Mouse (Mus musculus) R1 (cell line): ENCODE results near the gene Gm11567.
"Not testable (repeated sequence)": the region's sequence is repeated elsewhere in the genome, so short reads cannot be mapped to it uniquely, and the experiment has no call there.

Source experiments
- DNase-seq: peaks from one replicate; pipeline ENCODE4 v3.0.0-alpha.2; 2018; ENCODE audit warnings: low read depth, low spot score

Gene Gm11567

GRCm38 (mm10) chr11:99878887-99879286, at the start of gene Gm11567:
TSS of gene Gm11567 (plus strand) at chr11:99879187.
- DNase-seq, result not testable (repeated sequence)

- no peak for DNase-seq
These were observed 41.0 kb upstream of the Gm11567 start, which contains the start of gene 2300003K06Rik for GRCm38 (mm10) chr11:99837966-99838365. TSS of gene 2300003K06Rik (minus strand) at chr11:99838066.

GRCm38 (mm10) chr11:99842185-99842584, 36.8 kb upstream of the Gm11567 start:
- no peak for DNase-seq

- DNase-seq, result no peak
These were observed 32.2 kb upstream of the Gm11567 start for GRCm38 (mm10) chr11:99846746-99847145.

GRCm38 (mm10) chr11:99851508-99851907, 27.5 kb upstream of the Gm11567 start, which contains the start of gene Krtap4-16:
TSS of gene Krtap4-16 (minus strand) at chr11:99851608.
- DNase-seq, result no peak

- peak; percentile 25 for DNase-seq
These were observed 24.9 kb upstream of the Gm11567 start for GRCm38 (mm10) chr11:99854121-99854520.

GRCm38 (mm10) chr11:99857617-99858016, 21.4 kb upstream of the Gm11567 start, which contains the start of gene Gm11568:
TSS of gene Gm11568 (plus strand) at chr11:99857917.
- no peak for DNase-seq

GRCm38 (mm10) chr11:99858761-99859160, 20.2 kb upstream of the Gm11567 start:
- no peak for DNase-seq

GRCm38 (mm10) chr11:99864176-99864575, 14.8 kb upstream of the Gm11567 start, which contains the start of gene Gm11559:
TSS of gene Gm11559 (plus strand) at chr11:99864476.
- not testable (repeated sequence) for DNase-seq

GRCm38 (mm10) chr11:99873089-99873488, 5.9 kb upstream of the Gm11567 start, which contains the start of gene Krtap9-1:
TSS of gene Krtap9-1 (plus strand) at chr11:99873389.
- not testable (repeated sequence) for DNase-seq

- no peak for DNase-seq
These were observed 28.6 kb downstream of the Gm11567 start, which contains the start of gene Krtap31-1 for GRCm38 (mm10) chr11:99907620-99908019. TSS of gene Krtap31-1 (plus strand) at chr11:99907920.

GRCm38 (mm10) chr11:99914451-99914850, 35.5 kb downstream of the Gm11567 start, which contains the start of gene Gm11565:
TSS of gene Gm11565 (plus strand) at chr11:99914751.
- no peak for DNase-seq
